Mouse (Mus musculus) lung, adult 2 months (tissue): ENCODE data around the gene Slc36a4. TPM values are rescaled to one million over a fixed set of nuclear protein-coding genes. Genes with fewer than 3 reads are reported as not detected.

Experiments
- DNase-seq: peaks from one replicate; pipeline ENCODE4 v3.0.0; 2022
- H3K4me1 ChIP-seq: fragments of 200-500 bp; 2 replicates; pipeline ENCODE4 v1.6.1; 2011; ENCODE audit warnings: low read length; ENCODE audit not compliant: control insufficient read depth, insufficient read depth
- H3K4me3 ChIP-seq: fragments of 200-500 bp; replicated peaks from 2 replicates; pipeline ENCODE3; 2011; ENCODE audit warnings: low read depth, mild to moderate bottlenecking, control low read depth, low read length; ENCODE audit errors: extremely low read depth
- CTCF ChIP-seq: fragments of 200-500 bp; IDR thresholded peaks from 2 replicates; pipeline ENCODE4 v1.5.1; 2011; ENCODE audit warnings: mild to moderate bottlenecking, low read length, control low read depth; ENCODE audit not compliant: insufficient read depth
- POLR2A ChIP-seq: fragments of 200-500 bp; IDR thresholded peaks from 2 replicates; pipeline ENCODE4 v1.6.1; 2011; ENCODE audit warnings: low read depth, mild to moderate bottlenecking, control low read depth, low read length, borderline replicate concordance; ENCODE audit errors: extremely low read depth
- WGBS: fragments of 180-500 bp; shearing (Covaris S2); methylation state at CpG from one replicate; pipeline ENCODE4 v1.1.7; 2018; 5-methylcytosine and 5-hydroxymethylcytosine counted together
- polyA plus RNA-seq: library from polyadenylated mRNA; depleted of rRNA; stranded (reverse); fragments of >200 nt; gene quantifications from 2 replicates; pipeline ENCODE4 v1.2.3, GENCODE M21; 2012

Gene Slc36a4
- polyA plus RNA-seq, 1 experiment: 11.7 TPM

DNA sequence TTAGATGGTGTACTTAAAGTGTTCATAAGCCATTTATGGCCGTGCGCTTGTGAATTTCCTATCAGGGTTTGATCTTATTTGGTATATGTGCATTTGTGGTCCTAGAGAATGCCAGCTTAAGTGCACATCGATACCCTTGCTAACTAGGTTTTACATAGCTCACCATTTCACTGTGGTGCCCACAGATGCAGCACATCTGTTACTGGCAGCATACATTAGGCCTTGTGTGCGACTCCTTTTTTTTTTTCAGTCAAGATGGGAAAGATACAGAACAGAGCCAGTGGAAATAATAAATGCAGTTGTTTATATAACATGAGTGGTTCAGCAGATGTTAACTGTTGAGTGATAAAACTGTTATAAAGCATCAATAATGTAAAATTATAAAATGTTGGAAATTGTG lies 31.9 kb downstream of the Slc36a4 start:
- TF ChIP-seq CTCF (no peak), POLR2A (no peak)
- DNase-seq: no peak
- H3K4me3 ChIP-seq: no peak overlapping the region
- WGBS: 72% methylated on average over 4 of the region's 4 CpGs
- no peaks in the 10 kb centered on the region; the same call in 1 of the 2 replicates for H3K4me1 ChIP-seq

DNA sequence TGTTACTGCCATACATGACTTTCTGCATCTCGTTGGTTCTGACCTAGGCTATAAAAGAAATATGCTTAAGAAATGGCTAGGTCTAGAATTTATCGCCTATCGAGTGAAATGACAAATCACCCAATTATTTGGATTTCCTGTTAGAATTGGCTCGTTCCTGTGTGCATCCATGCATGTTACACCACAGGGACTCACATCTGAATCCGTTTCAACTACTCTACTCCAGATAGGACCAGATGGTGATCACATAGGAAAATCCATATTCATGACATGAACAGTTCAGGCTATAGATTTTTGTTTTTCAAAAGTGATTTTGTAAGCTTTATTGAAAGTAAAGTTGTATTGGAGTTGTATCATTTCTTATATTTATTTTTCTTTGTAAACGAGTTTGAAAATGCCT lies 32.4 kb downstream of the Slc36a4 start:
- H3K4me3 ChIP-seq: no peak overlapping the region
- WGBS: 66% methylated on average over 6 of the region's 6 CpGs
- H3K4me1 ChIP-seq: no peaks in the 10 kb centered on the region; the same call in 1 of the 2 replicates
- DNase-seq: no peak
- TF ChIP-seq POLR2A (no peak), CTCF (no peak)

DNA sequence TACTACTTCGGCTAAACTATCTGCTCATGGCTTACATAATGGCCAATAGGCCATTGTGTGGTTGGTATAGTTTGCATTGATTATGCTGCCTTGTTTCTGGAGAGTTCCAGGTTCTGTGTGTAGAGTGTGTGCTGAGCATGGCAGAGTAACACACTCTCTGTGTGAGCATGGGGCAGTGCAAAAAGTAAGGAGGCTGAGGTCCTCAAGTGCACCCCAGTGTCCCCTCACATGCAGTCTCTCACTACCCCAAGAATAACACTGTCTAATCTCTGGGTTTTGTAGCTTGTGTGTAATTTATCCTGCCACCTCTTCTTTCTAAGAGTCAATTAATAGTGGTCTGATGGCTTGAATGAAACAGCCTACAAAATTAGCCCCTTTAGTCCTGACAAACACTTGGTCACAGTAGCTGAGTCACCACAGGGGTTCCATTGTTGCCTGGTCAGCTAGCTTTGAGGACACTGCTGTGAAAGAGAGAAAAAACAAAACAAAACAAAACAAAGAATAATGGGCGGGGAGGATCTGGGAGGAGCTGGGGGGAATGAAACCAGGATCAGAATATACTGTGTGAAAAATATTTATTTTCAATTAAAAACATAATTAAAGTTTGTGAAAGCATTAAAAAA lies 36.6 kb downstream of the Slc36a4 start:
- no peak for DNase-seq
- Histone ChIP-seq H3K4me3 (no peak overlapping the region), H3K4me1 (no peaks in the 10 kb centered on the region)
- no peak for TF ChIP-seq POLR2A
- no peak for TF ChIP-seq CTCF
- WGBS: 60% methylated on average over 2 of the region's 2 CpGs

DNA sequence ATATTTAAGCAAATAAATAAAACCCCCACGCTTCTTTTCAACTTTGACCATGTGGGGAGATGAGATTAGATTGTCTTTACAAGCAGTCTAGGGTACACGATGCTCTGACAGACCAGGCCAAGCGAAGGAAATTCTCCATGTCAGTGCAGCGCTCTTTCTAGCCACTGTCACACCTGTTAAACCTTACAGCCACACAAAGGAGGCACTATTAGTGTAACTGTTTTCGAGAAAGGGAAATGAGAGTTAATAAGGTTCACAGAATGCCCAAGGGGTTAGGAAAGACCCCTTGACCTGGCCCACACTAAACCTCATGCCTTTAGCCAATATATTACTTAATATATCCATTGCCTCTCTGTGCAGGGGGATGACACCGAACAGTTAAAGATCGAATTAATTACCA lies 37.1 kb downstream of the Slc36a4 start:
- Histone ChIP-seq H3K4me1 (no peaks in the 10 kb centered on the region), H3K4me3 (no peak overlapping the region)
- TF ChIP-seq CTCF: no peak
- TF ChIP-seq POLR2A: no peak
- DNase-seq: no peak
- WGBS: 78% methylated on average over 7 of the region's 7 CpGs

DNA sequence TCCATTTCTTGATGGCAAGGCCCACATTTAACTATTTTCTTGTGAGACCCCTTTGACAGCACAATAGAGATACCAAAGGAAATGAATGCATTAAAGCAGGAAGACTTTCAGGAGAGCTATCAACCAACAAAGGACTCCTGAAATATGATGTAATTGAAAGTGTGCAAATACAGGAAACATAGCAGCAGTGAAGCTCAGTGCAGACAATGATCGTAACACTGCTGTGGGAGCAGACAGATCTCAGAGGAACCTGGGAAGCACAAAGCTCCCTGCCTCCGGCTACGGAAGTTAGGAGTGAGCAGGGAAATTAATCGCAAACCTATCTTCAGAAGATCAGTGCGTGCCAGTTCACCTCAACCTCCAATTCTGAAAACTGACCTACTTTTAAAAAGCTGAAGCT lies 38.8 kb downstream of the Slc36a4 start:
- no peak for DNase-seq
- no peak for TF ChIP-seq POLR2A
- TF ChIP-seq CTCF: no peak
- Histone ChIP-seq H3K4me3 (no peak overlapping the region), H3K4me1 (no peaks in the 10 kb centered on the region)
- 45% methylated on average over 5 of the region's 5 CpGs for WGBS

DNA sequence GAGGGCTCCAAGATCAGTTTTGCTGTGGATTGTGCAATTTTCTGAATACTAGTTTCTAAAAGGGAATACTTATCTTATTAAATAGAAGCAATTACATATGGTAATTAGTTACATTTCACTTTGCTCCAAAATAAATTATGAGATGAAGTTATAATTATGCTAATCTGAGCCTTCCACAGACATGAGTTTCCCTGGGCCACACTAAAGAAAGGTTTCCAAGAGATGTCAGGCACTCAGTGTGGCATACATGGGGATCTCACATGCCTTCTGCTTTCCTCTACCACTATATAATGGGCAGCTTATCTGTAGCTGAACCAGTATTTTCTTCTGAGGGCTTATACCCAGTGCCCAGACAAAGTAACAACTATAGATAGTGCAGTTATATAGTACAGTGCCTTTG lies 49.8 kb downstream of the Slc36a4 start:
- TF ChIP-seq POLR2A (no peak), CTCF (no peak)
- no peak for DNase-seq
- Histone ChIP-seq H3K4me1 (no peaks in the 10 kb centered on the region), H3K4me3 (no peak overlapping the region)

DNA sequence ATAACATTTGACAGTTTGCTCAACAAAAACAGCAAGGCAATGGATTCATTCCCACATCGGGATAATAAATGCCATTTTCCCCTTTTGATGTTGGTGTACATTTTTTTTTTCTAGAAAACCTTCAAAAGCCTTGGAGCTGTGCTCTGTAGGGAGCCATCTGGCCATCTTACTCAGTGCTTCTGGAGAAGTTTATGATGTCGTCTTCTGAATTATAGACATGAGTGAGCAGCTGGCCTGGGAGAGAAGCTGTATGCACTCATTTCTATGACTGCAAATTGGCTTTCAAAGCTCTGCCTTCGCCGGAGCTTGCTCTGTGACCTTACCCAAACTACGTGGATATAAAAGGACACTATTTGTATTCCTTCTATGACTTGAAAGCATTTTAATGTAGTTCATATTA lies 56.8 kb downstream of the Slc36a4 start:
- Histone ChIP-seq H3K4me1 (no peaks in the 10 kb centered on the region), H3K4me3 (no peak overlapping the region)
- DNase-seq: no peak
- WGBS: 70% methylated on average over 5 of the region's 5 CpGs
- TF ChIP-seq CTCF (no peak), POLR2A (no peak)

DNA sequence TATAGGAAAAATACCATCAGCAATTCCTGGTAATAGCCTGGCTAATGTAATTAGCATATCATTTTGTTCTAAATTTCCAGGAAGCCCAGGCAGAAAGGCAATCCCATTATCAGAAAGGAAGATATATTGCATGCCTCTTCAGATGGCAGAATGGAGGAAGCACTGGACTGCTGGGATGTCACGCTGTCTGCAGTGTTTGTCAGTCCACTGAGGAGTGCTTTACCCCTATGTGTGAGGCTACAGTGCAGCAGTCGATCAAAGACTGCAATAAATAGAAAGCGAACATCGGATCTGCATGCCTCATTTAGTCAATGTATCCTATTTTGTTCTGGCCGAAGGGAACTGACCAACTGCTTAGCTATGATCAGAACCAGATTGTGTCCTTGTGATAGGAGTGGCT lies 57.3 kb downstream of the Slc36a4 start:
- no peak for DNase-seq
- no peak overlapping the region for H3K4me3 ChIP-seq
- WGBS: 80% methylated on average over 5 of the region's 5 CpGs
- TF ChIP-seq CTCF (no peak), POLR2A (no peak)
- H3K4me1 ChIP-seq: no peaks in the 10 kb centered on the region

DNA sequence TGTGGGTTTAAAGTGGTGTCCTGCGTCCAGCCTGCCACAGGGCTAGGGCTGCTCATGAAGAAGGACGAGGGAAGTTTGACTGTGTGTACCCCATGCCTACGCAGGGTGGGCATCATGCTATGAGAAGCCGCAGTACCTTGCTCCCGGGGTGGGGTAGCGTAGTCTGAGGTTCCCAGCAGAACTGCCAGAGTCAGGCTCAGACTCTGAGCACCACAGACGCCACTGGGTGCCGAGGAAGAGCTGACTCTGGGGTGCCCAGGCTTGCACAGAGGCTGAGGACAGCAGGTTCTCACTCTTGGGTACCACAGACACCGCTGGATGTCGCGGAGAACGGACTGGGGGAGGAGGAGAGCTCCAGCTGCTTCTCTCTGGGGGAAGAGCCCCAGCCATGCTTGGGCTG lies 63.2 kb downstream of the Slc36a4 start:
- Histone ChIP-seq H3K4me3 (no peak overlapping the region), H3K4me1 (no peaks in the 10 kb centered on the region)
- DNase-seq: no peak
- WGBS: 90% methylated on average over 12 of the region's 12 CpGs
- TF ChIP-seq POLR2A: no peak
- no peak for TF ChIP-seq CTCF

DNA sequence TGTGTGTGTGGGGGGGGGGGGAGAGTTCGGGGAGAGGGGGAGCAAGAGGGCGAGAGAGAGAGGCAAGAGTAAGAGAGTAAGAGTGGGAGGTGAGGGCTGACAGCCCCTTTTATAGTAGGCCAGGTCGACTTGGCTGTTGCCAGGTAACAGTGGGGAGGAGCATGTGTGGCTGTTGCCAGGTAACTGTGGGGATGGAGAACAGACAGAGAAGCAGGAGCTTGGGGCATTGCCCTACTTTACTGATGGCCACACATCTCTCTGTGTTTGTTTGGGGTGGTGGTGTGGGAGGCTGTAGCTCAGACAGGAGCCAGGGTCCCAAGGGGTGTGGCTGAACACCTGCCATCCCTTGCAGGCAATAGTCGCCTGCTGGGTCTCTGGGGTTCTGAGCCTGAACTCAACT lies 63.9 kb downstream of the Slc36a4 start:
- Histone ChIP-seq H3K4me1 (no peaks in the 10 kb centered on the region), H3K4me3 (no peak overlapping the region)
- TF ChIP-seq POLR2A: no peak
- TF ChIP-seq CTCF: no peak
- WGBS: 57% methylated on average over 4 of the region's 4 CpGs
- no peak for DNase-seq

DNA sequence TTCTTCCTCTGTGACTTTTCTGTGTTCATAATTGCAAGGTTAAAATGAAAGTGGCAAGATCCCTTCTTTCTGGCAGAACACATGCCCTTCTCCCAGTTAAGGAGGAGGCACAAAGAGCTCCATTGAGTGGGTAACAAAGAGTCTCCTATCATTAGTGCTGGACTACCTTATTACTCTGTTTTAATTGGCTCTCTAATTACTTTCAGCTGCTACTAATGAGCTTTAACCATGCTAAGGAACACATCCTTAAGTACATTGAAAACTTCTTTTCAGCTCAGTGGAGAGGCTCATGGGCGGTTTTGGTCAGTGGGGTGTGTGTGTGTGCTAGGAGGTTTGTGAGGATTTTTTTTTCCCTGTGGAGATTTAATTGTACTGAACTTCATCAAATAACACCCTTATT lies 65.4 kb downstream of the Slc36a4 start:
- TF ChIP-seq POLR2A (no peak), CTCF (no peak)
- H3K4me3 ChIP-seq: no peak overlapping the region
- WGBS: 79% methylated on average over 1 of the region's 1 CpGs
- H3K4me1 ChIP-seq: no peaks in the 10 kb centered on the region
- DNase-seq: no peak
